Mouse (Mus musculus) thymus, adult 18-20 months (tissue): ENCODE measurements around the gene Zswim5.

Experiments used
- DNase-seq, 2 experiments: peaks; one replicate each; pipeline ENCODE4 v3.0.0; 2022; ENCODE audit warnings: mixed read lengths in 2 of 2

Gene Zswim5

GRCm38 (mm10) chr4:117005611-117006400 lies 128.6 kb downstream of the Zswim5 start:
- no peak for DNase-seq

GRCm38 (mm10) chr4:117007058-117007457 lies 129.9 kb downstream of the Zswim5 start:
- DNase-seq: no peak

DNA sequence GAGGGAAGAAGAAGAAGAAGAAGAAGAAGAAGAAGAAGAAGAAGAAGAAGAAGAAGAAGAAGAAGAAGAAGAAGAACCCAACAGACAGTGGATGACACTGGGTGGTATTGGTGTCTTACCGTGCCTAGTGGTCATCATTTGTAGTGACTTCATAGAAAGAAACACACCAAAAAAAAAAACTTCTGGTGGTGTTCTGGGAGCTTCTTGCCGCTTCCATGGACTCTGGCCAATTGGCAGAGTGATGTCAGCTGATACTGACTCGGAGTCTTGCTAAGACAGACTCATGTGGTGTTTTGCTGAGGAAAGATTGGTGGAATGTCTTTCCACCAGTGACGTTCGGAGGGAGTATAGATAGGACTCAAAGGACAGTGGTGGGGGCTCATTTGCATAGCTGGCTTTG lies 133.1 kb downstream of the Zswim5 start:
- no peak for DNase-seq

DNA sequence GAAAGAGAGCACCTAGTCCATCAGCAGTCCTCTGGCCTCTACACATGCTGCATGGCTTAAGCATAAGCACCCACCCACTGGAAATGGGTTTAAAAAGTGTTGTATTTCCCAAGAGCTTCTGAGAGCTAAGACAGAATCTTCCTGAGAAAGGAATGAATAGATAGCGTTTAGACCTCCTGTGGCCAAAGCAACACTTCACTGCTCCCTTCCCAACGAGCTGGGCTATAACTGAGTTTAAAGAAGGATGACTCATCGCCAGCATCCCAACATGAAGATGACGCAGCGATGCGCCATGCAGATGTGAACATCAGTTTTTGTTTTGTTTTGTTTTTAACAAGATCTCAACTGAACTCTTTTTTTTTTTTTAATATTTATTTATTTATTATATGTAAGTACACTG lies 136.4 kb downstream of the Zswim5 start:
- DNase-seq: no peak

GRCm38 (mm10) chr4:117014901-117015415 lies 137.8 kb downstream of the Zswim5 start:
- no peak for DNase-seq

DNA sequence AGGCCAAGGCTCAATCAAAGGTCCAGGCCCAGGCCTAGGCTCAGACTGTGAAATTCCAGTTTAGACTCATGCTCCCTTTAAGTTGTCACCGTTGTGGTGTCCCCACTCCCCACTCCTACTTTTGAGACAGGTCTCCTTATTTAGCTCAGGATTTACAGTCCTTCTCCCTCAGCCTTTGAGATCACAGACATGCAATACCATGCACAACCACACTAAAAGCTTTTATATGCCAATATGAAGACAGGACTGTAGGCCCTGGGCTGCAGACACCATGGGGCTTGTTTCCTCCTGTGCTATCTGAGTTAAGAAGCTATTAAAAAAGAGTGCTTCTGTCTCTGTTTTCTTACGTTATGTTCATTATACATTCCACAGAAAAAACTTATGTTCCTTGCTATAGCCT lies 140.6 kb downstream of the Zswim5 start:
- no peak for DNase-seq

DNA sequence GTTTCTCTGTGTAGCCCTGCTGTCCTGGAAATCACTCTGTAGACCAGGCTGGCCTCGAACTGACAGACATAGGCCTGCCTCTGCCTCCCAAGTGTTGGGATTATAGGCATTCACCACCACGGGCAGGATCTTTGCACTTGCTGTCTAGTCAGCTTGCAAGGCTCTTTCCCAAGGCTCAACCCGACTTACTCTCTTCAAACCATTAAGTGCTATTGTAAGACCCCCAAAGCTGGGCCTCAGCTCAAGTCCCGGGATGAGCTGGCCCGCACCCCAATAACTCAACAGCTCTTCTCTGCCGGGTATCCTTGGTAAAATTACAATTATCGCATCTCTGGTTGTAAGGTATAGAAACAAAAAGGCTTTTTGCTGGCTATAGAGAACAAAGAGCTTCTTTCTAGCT lies 141.2 kb downstream of the Zswim5 start:
- DNase-seq: no peak

GRCm38 (mm10) chr4:117019206-117020134 lies 142.3 kb downstream of the Zswim5 start, which contains the start of gene Eif2b3:
TSS of gene Eif2b3 (plus strand) at chr4:117019402.
- peak; percentile 84 to 86 for DNase-seq

GRCm38 (mm10) chr4:117023469-117023868 lies 146.3 kb downstream of the Zswim5 start:
- no peak for DNase-seq

- DNase-seq: no peak
These were observed 153.9 kb downstream of the Zswim5 start for GRCm38 (mm10) chr4:117031105-117031504.
